38 mouse cellular contexts compared by ENCODE assay signal in genomic region chr11:80854430-80854829, GRCm38 (mm10). TPM values are rescaled to one million over a fixed set of nuclear protein-coding genes. Genes with fewer than 3 reads are reported as not detected.
DNase-seq lines count a peak whose midpoint lies in the region; ATAC-seq and TF ChIP-seq lines count a peak whose summit lies in the region.
"Had no signal": no experiment of that assay in that cellular context is flagged by ENCODE, and none has a peak within 500 bp of the region (broad histone marks: within the 10 kb centered on the region; RNA-seq: fewer than 3 reads in every experiment).

No protein-coding gene starts in this region.

- ATAC-seq in heart, postnatal 0 days (ENCODE audit: insufficient read depth, low read depth): no peak
- ATAC-seq in heart, embryonic 12.5 days (ENCODE audit: insufficient number of reproducible peaks, low FRiP score): no peak
- no peak for ATAC-seq in intestine, postnatal 0 days
- ATAC-seq in midbrain, embryonic 15.5 days (replicated peaks): no peak
- ATAC-seq: forebrain, embryonic 16.5 days; hindbrain, postnatal 0 days had no signal

- TF ChIP-seq POLR2A in MEL (IDR thresholded peaks at IDR 0.05; ENCODE audit: control insufficient read depth in 1 of 2, insufficient read depth in 1 of 2, low read depth in 1 of 2, low read length in 2 of 2, poor library complexity in 1 of 2) (no peak), myocyte (IDR thresholded peaks at IDR 0.05; ENCODE audit: insufficient read length, low read depth) (no peak)

- H3K36me3 ChIP-seq in heart, postnatal 0 days (replicated peaks; ENCODE audit: control insufficient read depth, insufficient read depth, low read length): no peaks in the 10 kb centered on the region
- no peaks in the 10 kb centered on the region for H3K36me3 ChIP-seq in heart, embryonic 12.5 days
- H3K36me3 ChIP-seq in MEL (ENCODE audit: control insufficient read depth in 1 of 2, insufficient read depth in 2 of 2, low read length in 2 of 2) (peaks cover 0 to 9% of the 10 kb centered on the region in 2 experiments; a peak in 2 of 4 replicates), myocyte (ENCODE audit: control insufficient read depth, insufficient read depth) (no peaks in the 10 kb centered on the region)
- H3K36me3 ChIP-seq in intestine, postnatal 0 days (ENCODE audit: control insufficient read depth, insufficient read depth): no peaks in the 10 kb centered on the region
- no peaks in the 10 kb centered on the region for H3K36me3 ChIP-seq in midbrain, embryonic 15.5 days (replicated peaks)
- H3K36me3 ChIP-seq: embryonic facial prominence, embryonic 10.5 days; embryonic facial prominence, embryonic 15.5 days; neural tube, embryonic 13.5 days had no signal

- H3ac ChIP-seq in myocyte (ENCODE audit: control insufficient read depth, insufficient read length): no peak overlapping the region

- H3K4me1 ChIP-seq in heart, postnatal 0 days (ENCODE audit: control insufficient read depth, insufficient read depth): no peaks in the 10 kb centered on the region
- peaks cover 3% of the 10 kb centered on the region; the same call in 1 of the 2 replicates for H3K4me1 ChIP-seq in heart, embryonic 12.5 days (replicated peaks)
- peaks cover 6 to 13% of the 10 kb centered on the region in 2 experiments for H3K4me1 ChIP-seq in MEL (ENCODE audit: control insufficient read depth in 1 of 2, insufficient read depth in 2 of 2, low read length in 2 of 2)
- H3K4me1 ChIP-seq in intestine, postnatal 0 days (replicated peaks; ENCODE audit: control insufficient read depth, insufficient read depth, low read length): no peaks in the 10 kb centered on the region; the same call in 1 of the 2 replicates
- H3K4me1 ChIP-seq in midbrain, embryonic 15.5 days: peaks cover 12% of the 10 kb centered on the region
- H3K4me1 ChIP-seq: embryonic facial prominence, embryonic 10.5 days; embryonic facial prominence, embryonic 15.5 days had no signal

- no peaks in the 10 kb centered on the region for H3K9me3 ChIP-seq in heart, postnatal 0 days (replicated peaks; ENCODE audit: control insufficient read depth, low read length)
- H3K9me3 ChIP-seq in heart, embryonic 12.5 days (replicated peaks): no peaks in the 10 kb centered on the region
- no peaks in the 10 kb centered on the region for H3K9me3 ChIP-seq in MEL (replicated peaks; ENCODE audit: insufficient read depth, low read length)
- H3K9me3 ChIP-seq in intestine, postnatal 0 days (ENCODE audit: control insufficient read depth): no peaks in the 10 kb centered on the region
- no peaks in the 10 kb centered on the region for H3K9me3 ChIP-seq in midbrain, embryonic 15.5 days
- H3K9me3 ChIP-seq: embryonic facial prominence, embryonic 10.5 days; embryonic facial prominence, embryonic 15.5 days; neural tube, embryonic 13.5 days had no signal

- peak overlapping the region; percentile 38 for H3K4me2 ChIP-seq in heart, postnatal 0 days (ENCODE audit: low read depth, low read length)
- no peak overlapping the region for H3K4me2 ChIP-seq in heart, embryonic 12.5 days
- peak overlapping the region; percentile 45 for H3K4me2 ChIP-seq in intestine, postnatal 0 days (replicated peaks; ENCODE audit: low read depth)
- peak overlapping the region; percentile 13 for H3K4me2 ChIP-seq in myocyte (ENCODE audit: low read depth)
- no peak overlapping the region for H3K4me2 ChIP-seq in midbrain, embryonic 15.5 days
- H3K4me2 ChIP-seq: embryonic facial prominence, embryonic 15.5 days; midbrain, embryonic 11.5 days; neural tube, embryonic 13.5 days had no signal

- no peak overlapping the region for H3K27ac ChIP-seq in heart, postnatal 0 days (ENCODE audit: low read depth)
- H3K27ac ChIP-seq in heart, embryonic 12.5 days (ENCODE audit: poor library complexity, severe bottlenecking): no peak overlapping the region
- 0 out of 2 replicates have a peak overlapping the region, but pooled peaks have one; percentile 3 for H3K27ac ChIP-seq in MEL (ENCODE audit: control insufficient read depth, low read depth, low read length)
- H3K27ac ChIP-seq in intestine, postnatal 0 days (ENCODE audit: low read depth, low read length): no peak overlapping the region
- H3K27ac ChIP-seq in midbrain, embryonic 15.5 days: no peak overlapping the region
- H3K27ac ChIP-seq: embryonic facial prominence, embryonic 10.5 days; embryonic facial prominence, embryonic 15.5 days; hindbrain, postnatal 0 days; neural tube, embryonic 13.5 days had no signal

- no peak overlapping the region for H3K9ac ChIP-seq in heart, postnatal 0 days (replicated peaks; ENCODE audit: low read depth, low read length)
- no peak overlapping the region for H3K9ac ChIP-seq in heart, embryonic 12.5 days
- peak overlapping the region; percentile 20 for H3K9ac ChIP-seq in MEL (ENCODE audit: control insufficient read depth, low read depth, low read length, poor library complexity, severe bottlenecking)
- no peak overlapping the region for H3K9ac ChIP-seq in intestine, postnatal 0 days (ENCODE audit: low read depth, low read length)
- H3K9ac ChIP-seq in midbrain, embryonic 15.5 days: no peak overlapping the region
- H3K9ac ChIP-seq: embryonic facial prominence, embryonic 15.5 days; neural tube, embryonic 13.5 days had no signal

- TF ChIP-seq RAD21 in MEL (IDR thresholded peaks at IDR 0.05; ENCODE audit: low read depth, low read length): no peak

- no peak for DNase-seq in heart, postnatal 0 days (ENCODE audit: low spot score)
- peak; percentile 70 for DNase-seq in MEL (ENCODE audit: low read depth, low spot score)
- no peak for DNase-seq in embryo, embryonic 10.5 days (ENCODE audit: low spot score)
- DNase-seq: adrenal gland, adult 8-10 months; cerebellum, adult 2 months; cerebellum, postnatal 14 days; gastrocnemius, postnatal 14 days; kidney, adult 11 months; kidney, postnatal 14 days; lung, postnatal 36 days; thymus, postnatal 14 days had no signal

- H3K27me3 ChIP-seq in heart, postnatal 0 days (ENCODE audit: control insufficient read depth, insufficient read depth, low read length): 0 out of 2 replicates have a peak, but pooled peaks cover 4% of the 10 kb centered on the region
- peaks cover 6% of the 10 kb centered on the region for H3K27me3 ChIP-seq in heart, embryonic 12.5 days (replicated peaks)
- H3K27me3 ChIP-seq in MEL (ENCODE audit: control insufficient read depth in 1 of 2, insufficient read depth in 2 of 2, low read length in 2 of 2): peaks cover 0 to 3% of the 10 kb centered on the region in 2 experiments; a peak in 1 of 4 replicates
- H3K27me3 ChIP-seq in intestine, postnatal 0 days (replicated peaks; ENCODE audit: control insufficient read depth, insufficient read depth, low read length): no peaks in the 10 kb centered on the region
- H3K27me3 ChIP-seq in myocyte (ENCODE audit: control insufficient read depth, insufficient read depth, insufficient read length): peaks cover 5% of the 10 kb centered on the region
- H3K27me3 ChIP-seq in midbrain, embryonic 15.5 days (replicated peaks): no peaks in the 10 kb centered on the region
- H3K27me3 ChIP-seq: embryonic facial prominence, embryonic 15.5 days had no signal

- 76% methylated on average over 11 of the region's 11 CpGs for WGBS in heart, postnatal 0 days
- 78% methylated on average over 11 of the region's 11 CpGs for WGBS in heart, embryonic 12.5 days
- WGBS in intestine, postnatal 0 days: 74% methylated on average over 11 of the region's 11 CpGs
- 87% methylated on average over 11 of the region's 11 CpGs for WGBS in midbrain, embryonic 15.5 days

- no peak for TF ChIP-seq EP300 in heart, postnatal 0 days (IDR thresholded peaks at IDR 0.05; ENCODE audit: low read depth)
- TF ChIP-seq EP300 in MEL (IDR thresholded peaks at IDR 0.05; ENCODE audit: low read depth in 1 of 2, low read length in 2 of 2): 0 out of 4 replicates have a peak, but pooled peaks of 1 of the 2 experiments have one; percentile 20

- H3K4me3 ChIP-seq in heart, postnatal 0 days (ENCODE audit: low read depth, low read length): no peak overlapping the region
- H3K4me3 ChIP-seq in heart, embryonic 12.5 days: no peak overlapping the region
- peak overlapping the region; percentile 42 to 61 for H3K4me3 ChIP-seq in MEL (ENCODE audit: control insufficient read depth in 1 of 2, insufficient read depth in 1 of 2, low read depth in 2 of 2, low read length in 2 of 2)
- H3K4me3 ChIP-seq in intestine, postnatal 0 days (ENCODE audit: low read depth, low read length): no peak overlapping the region
- no peak overlapping the region for H3K4me3 ChIP-seq in myocyte
- no peak overlapping the region for H3K4me3 ChIP-seq in midbrain, embryonic 15.5 days
- H3K4me3 ChIP-seq: embryonic facial prominence, embryonic 10.5 days; embryonic facial prominence, embryonic 15.5 days; neural tube, embryonic 13.5 days had no signal

- TF ChIP-seq CTCF in heart, postnatal 0 days (IDR thresholded peaks at IDR 0.05; ENCODE audit: low read depth): no peak
- no peak for TF ChIP-seq CTCF in MEL (IDR thresholded peaks at IDR 0.05 in 2 of 3, conservative IDR thresholded peaks at IDR 0.05 in 1 of 3; ENCODE audit: control insufficient read depth in 1 of 3, insufficient read depth in 1 of 3, low read depth in 2 of 3, low read length in 3 of 3, poor library complexity in 1 of 3, severe bottlenecking in 1 of 3)
- TF ChIP-seq CTCF in intestine, postnatal 0 days (IDR thresholded peaks at IDR 0.05; ENCODE audit: low read depth): no peak

- H3K79me2 ChIP-seq in MEL (ENCODE audit: control insufficient read depth, insufficient read depth, low read length, poor library complexity) (no peaks in the 10 kb centered on the region), myocyte (ENCODE audit: control insufficient read depth, insufficient read depth) (no peaks in the 10 kb centered on the region)

RNA-seq across cellular contexts. Expression of gene Spaca3, which starts 3.7 kb away (rescaled TPM):
- not detected in 2 replicates for total RNA-seq in heart, postnatal 0 days (2014; rRNA removed; ENCODE audit: low replicate concordance)
- polyA plus RNA-seq in heart, postnatal 0 days (2015; fragmentation: Nextera tagmentation; extraction: Ambion mirVana): 0.14 TPM in 1 of 2 replicates, not detected in the other
- polyA plus RNA-seq in heart, embryonic 12.5 days (2016; fragmentation: Nextera tagmentation; extraction: Ambion mirVana): not detected in 2 replicates
- not detected in 2 replicates for total RNA-seq in MEL (2012; rRNA removed)
- not detected for polyA plus RNA-seq in MEL (2012; ENCODE audit: insufficient read depth in 1 of 2, insufficient read length in 2 of 2, low read depth in 1 of 2, low replicate concordance in 2 of 2, missing spikeins in 1 of 2)
- not detected in 2 replicates for polyA plus RNA-seq in intestine, postnatal 0 days (2015; fragmentation: Nextera tagmentation; extraction: Ambion mirVana)
- not detected for polyA plus RNA-seq in myocyte (2012; fragmentation: generic; extraction: Trizol)
- not detected in 2 replicates for polyA plus RNA-seq in midbrain, embryonic 15.5 days (2015; fragmentation: Nextera tagmentation; extraction: Ambion mirVana)
- total RNA-seq: adrenal gland, adult 8-10 months; adrenal gland, postnatal 4 days; ES-E14; gastrocnemius, postnatal 14 days; granulocyte monocyte progenitor cell, adult 5-6 weeks; hematopoietic stem cell, adult 5-6 weeks; hindbrain, postnatal 0 days; layer of hippocampus, postnatal 10 days; left cerebral cortex, adult 18-20 months; left cerebral cortex, postnatal 14 days; liver, adult 2 months; megakaryocyte, adult 5-6 weeks; midbrain, postnatal 0 days had no signal
- polyA plus RNA-seq: cerebellum, adult 2 months; cortical plate, adult 2 months; embryonic facial prominence, embryonic 10.5 days; embryonic facial prominence, embryonic 15.5 days; forebrain, embryonic 16.5 days; heart, embryonic 16.5 days; hindbrain, postnatal 0 days; kidney, embryonic 14.5 days; limb, embryonic 11.5 days; liver, adult 2 months; lung, embryonic 16.5 days; midbrain, embryonic 11.5 days; midbrain, postnatal 0 days; neural tube, embryonic 13.5 days; stomach, embryonic 14.5 days; urinary bladder, adult 2 months had no signal

RNA-seq across cellular contexts. Expression of gene Tmem98, which starts 44.5 kb away (rescaled TPM):
- 104 and 111 TPM in 2 replicates for total RNA-seq in heart, postnatal 0 days (2014; rRNA removed; ENCODE audit: low replicate concordance)
- polyA plus RNA-seq in heart, postnatal 0 days (2015; fragmentation: Nextera tagmentation; extraction: Ambion mirVana): 74.4 and 78.0 TPM in 2 replicates
- polyA plus RNA-seq in heart, embryonic 12.5 days (2016; fragmentation: Nextera tagmentation; extraction: Ambion mirVana): 99.1 and 101 TPM in 2 replicates
- total RNA-seq in MEL (2012; rRNA removed): 21.5 and 23.3 TPM in 2 replicates
- polyA plus RNA-seq in MEL (2012; ENCODE audit: insufficient read depth in 1 of 2, insufficient read length in 2 of 2, low read depth in 1 of 2, low replicate concordance in 2 of 2, missing spikeins in 1 of 2) (10 to 100 TPM in 1 of 2 experiments, not detected in 1; 33.5 TPM), myocyte (2012; fragmentation: generic; extraction: Trizol) (60.7 TPM)
- 148 and 156 TPM in 2 replicates for polyA plus RNA-seq in intestine, postnatal 0 days (2015; fragmentation: Nextera tagmentation; extraction: Ambion mirVana)
- 24.0 and 25.3 TPM in 2 replicates for polyA plus RNA-seq in midbrain, embryonic 15.5 days (2015; fragmentation: Nextera tagmentation; extraction: Ambion mirVana)

Comparison
In these comparisons a context has a peak if more than half of its experiments do, and no peak if none do; other contexts are left out.
1. H3K4me2 ChIP-seq: peak in heart, postnatal 0 days (single experiment), intestine, postnatal 0 days (single experiment) and myocyte (single experiment); none in heart, embryonic 12.5 days (single experiment) and midbrain, embryonic 15.5 days (single experiment).
2. H3K4me3 ChIP-seq: peak in MEL (2 of 2); none in heart, postnatal 0 days (single experiment), heart, embryonic 12.5 days (single experiment), intestine, postnatal 0 days (single experiment), myocyte (single experiment) and midbrain, embryonic 15.5 days (single experiment).